Mouse (Mus musculus) monocyte, adult 2 months (primary cell): ENCODE results near the gene Gpr61.
A peak's percentile ranks its signal among the peaks of the same experiment; 100 is the strongest.

Experiments
- DNase-seq, 2 experiments: peaks; one replicate each; pipeline ENCODE4 v3.0.0; 2022; ENCODE audit warnings: low spot score in 2 of 2, low read depth in 1 of 2

Gpr61 gene

DNA sequence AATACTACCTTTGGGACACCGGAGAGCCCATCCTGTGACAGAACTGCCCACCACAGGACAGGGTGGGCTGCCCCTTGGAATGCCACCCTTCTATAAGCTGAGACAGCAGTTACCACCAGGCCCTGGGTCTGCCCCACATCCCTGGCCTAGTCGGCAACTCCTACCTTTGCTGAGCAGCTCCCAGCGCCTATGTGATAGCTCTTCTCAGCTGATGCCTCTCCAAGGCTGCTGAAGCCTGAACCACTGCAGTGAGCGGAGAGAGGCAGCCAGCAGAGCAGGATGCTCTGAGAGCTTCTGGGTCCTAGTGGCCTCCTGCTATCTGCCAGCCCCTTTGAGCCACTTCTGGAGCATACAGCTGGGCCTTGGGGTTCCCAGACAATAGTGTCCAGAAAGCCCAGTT, at the start of gene Gpr61:
Gene Gpr61, minus strand, starts transcription at position 227 of the 400 bp plus-strand sequence.
- DNase-seq, result no peak

- no peak for DNase-seq
Measured at GRCm38 (mm10) chr3:108204470-108204869, 49.8 kb upstream of the Gpr61 start.

DNA sequence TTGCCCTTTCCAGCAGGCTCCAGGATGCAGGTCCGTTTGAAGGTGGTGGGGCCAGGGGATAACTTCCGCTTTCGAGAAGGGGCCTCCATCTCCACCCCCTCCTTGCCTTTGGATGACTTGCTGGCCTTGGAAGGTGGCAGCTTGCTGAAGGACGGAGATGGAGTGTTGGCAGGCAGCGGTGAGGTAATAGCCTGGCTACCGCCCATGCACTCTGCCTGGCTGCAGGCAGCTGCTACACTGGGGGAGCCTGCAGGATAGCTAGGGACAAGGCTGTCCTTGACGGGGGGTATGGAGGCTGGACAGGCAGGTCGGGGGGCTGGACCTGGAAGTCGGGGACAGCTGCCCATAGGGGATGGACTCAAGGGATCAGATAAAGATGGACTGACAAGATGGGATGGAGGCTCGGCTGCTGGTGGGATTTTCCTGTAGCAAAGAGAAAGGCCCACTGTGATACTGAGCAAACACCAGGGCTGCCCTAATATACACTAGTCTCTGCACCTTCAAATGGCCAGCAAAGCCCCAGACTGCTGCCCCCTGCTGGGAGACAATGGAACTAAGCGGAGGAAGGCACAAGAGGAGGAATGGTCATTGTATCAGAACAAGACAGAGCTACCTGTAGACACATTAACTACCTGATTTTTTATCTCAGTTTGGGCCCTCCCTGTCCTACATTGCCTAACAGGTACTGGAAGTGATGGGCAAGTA, 49.1 kb upstream of the Gpr61 start:
- peak; percentile 38 to 68 for DNase-seq

GRCm38 (mm10) chr3:108203212-108203611, 48.5 kb upstream of the Gpr61 start:
- DNase-seq, result no peak

DNA sequence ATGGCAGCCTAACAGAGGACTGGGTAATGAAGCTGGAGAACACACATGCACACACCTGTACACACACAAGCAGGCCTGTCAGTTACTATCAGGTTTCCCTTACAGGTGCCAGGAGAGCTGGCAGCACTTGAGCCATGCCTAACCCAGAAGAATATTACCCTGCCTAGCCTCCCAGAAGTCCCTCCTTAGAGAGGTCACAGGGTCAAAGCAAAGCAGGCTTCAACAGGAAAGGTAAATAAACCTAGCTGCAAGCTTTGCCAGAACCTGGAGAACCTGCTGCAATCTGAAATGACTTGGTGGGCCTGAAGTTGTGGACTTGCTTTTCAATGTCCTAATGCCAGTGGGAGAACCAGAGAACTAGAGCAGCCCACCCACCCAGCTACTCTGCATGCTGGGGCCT, 47.8 kb upstream of the Gpr61 start:
- DNase-seq, result no peak

DNA sequence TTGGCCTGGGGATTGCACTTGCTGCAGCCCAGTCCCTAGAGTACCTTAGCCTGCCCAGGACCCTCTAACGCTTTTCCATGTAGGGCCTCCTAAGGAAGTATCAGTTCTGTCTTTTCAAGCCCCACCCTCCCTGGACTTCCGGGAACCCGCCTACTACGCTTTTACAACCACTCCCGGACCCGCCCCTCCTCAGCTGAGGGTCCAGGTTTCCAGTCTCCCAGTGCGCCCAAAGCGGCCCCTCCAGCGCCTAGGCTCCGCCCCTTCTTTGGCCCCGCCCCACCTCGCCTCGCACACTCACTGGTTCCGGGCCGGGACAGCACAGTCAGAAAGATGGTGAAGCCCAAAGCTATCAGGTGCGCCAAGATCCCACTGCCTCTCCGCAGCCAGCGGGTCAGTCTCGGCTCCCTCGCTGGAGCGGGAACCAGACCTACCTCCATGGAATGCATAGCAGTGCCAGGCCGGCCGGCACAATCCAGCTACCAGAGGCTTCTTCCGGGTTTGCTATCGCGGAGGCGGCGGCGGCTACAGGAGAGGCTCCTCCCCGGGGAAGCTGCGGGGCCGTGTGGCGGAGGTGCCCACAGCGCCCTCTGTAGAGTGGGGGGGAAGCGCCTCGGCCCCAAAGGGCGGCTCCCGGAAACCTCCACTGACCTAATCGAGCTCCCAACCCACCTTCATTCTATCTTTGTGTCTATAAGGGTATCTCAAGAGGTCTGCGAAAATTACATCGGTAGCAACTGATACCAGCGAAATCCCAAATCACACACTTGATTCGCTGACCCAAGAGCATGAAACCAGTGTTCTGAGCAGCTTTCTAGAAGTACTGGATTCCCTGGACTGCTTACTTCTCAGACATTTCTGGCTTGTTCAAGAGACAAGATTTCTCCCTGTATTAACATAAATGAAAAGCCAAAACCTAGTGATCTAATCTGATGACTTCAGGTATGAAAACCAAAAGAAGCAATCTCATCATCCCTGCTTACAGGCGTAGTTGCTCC, 45.9 kb upstream of the Gpr61 start, which contains the start of gene Cyb561d1:
Gene Cyb561d1, minus strand, starts transcription at position 884 of the 995 bp plus-strand sequence.
- peak; percentile 88 for DNase-seq

- no peak for DNase-seq
Measured at GRCm38 (mm10) chr3:108199231-108199630, 44.5 kb upstream of the Gpr61 start.

GRCm38 (mm10) chr3:108197066-108197497, 42.4 kb upstream of the Gpr61 start:
- DNase-seq, result no peak

GRCm38 (mm10) chr3:108195941-108196590, 41.4 kb upstream of the Gpr61 start:
- DNase-seq, result no peak

- no peak for DNase-seq
Measured at GRCm38 (mm10) chr3:108195287-108195686, 40.6 kb upstream of the Gpr61 start.

GRCm38 (mm10) chr3:108193686-108194085, 39.0 kb upstream of the Gpr61 start:
- no peak for DNase-seq

DNA sequence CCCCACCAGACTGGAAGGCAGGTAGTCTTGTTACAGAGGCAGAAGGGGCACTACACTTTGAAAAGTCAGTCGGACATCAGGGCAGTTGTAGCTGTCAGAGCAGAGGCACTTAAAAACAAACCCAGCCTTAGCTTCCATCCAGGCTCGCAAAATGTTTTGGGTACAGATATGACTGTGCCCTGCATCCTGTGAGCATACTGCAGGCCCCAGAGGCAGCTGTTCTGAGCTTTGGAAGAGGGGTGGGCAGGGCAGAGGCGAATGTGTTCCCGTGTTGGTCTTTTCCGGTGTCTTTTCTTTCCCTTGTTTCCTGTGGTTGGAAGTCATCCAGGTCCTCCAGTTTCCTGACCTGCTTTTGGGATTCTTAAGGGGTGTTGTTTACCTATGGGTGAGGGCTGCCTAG, 35.2 kb upstream of the Gpr61 start:
- DNase-seq, result no peak

DNA sequence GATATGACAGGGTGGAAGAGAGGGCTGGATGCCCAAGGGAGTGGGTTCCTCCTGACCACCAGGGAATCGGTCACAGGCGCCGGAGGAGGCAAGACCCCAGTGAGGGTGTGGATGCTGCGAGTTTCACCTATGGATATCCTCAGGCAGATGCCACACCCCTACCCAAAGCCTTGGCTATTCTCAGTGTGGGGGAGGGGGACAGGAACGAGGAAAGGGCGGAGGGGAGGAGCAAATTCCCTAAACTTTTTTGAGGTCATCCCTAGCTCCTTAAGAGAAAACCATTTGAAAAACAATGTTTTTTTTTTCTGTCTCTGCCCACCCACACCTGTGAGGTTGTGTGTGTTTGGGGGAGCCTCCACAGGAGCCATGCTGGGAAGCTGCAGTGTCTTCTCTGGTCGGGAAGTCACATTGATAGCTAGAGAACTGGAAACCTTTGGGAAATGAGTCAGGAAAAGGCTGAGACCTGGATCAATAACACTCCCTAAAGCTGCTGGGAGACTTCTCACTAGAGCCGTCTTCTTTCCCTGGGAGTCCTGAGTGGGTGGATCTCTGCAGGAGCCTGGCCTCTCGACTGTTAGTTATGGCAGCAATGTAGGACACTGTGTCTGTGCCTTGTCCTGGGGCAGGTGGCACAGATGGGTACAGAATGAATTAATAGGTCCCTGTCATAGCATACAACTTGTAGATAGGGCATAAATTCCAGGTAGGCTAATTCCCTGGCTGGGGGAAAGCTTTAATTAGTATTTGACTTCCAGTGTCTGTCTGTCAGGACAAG, 34.2 kb upstream of the Gpr61 start:
- DNase-seq, result no peak

GRCm38 (mm10) chr3:108187111-108187795, 32.6 kb upstream of the Gpr61 start:
- DNase-seq, result no peak

GRCm38 (mm10) chr3:108186098-108187047, 31.7 kb upstream of the Gpr61 start, which contains the start of gene Amigo1:
TSS of gene Amigo1 (plus strand) at chr3:108186335.
- no peak for DNase-seq

GRCm38 (mm10) chr3:108185460-108186097, 30.9 kb upstream of the Gpr61 start:
- DNase-seq, result no peak

- no peak for DNase-seq
Measured at GRCm38 (mm10) chr3:108184742-108185141, 30.1 kb upstream of the Gpr61 start.

DNA sequence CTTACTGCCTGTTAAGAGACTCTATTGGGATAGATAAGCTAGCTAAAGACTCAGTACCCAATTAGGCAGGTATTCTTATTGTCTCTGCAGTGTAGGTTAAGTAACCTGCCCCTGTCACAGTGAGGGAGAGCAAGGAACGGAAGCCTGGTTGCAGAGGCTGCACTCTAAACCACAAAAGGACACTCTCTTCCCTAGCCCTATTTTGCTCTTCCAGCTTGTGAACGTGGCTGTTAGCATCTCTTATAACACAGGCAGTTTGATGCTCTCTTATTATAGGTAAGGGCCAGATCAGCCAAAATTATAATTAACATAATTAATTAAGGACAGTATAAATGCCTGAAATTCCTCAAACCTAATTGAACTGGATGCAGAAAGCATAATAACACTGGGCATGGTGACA, 25.8 kb upstream of the Gpr61 start:
- no peak for DNase-seq
